Mouse (Mus musculus) cerebellum, adult 8-10 months (tissue): ENCODE measurements at regions not wholly inside any gene's neighbourhood (a gene's known extent, or its start where the extent isn't known, plus 50 kb on each side); places are given as distances from the start of the nearest gene placed in this dataset.
A peak's percentile ranks its signal among the peaks of the same experiment; 100 is the strongest.

Source experiments
- DNase-seq: peaks from one replicate; pipeline ENCODE4 v3.0.0; 2022

DNA sequence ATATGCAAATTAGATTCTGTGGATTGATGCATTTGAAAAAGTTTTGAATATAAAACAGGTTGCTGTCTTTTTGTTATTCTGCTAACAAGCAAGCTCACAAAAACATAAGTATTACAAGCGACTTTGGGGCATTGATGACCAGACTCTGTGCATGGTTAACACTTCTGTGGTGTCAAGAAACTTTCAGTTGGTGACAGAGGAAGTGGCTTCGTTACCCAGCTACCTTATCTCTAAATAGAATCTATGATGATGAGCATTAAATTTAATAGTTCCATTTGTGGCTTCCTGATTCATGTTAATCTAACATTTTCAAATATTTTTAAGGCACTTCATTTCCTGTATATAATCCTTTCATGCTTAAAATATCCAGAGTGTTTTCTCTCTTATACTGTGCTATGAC, 100.8 kb downstream of the Tm2d1 start:
- no peak for DNase-seq

DNA sequence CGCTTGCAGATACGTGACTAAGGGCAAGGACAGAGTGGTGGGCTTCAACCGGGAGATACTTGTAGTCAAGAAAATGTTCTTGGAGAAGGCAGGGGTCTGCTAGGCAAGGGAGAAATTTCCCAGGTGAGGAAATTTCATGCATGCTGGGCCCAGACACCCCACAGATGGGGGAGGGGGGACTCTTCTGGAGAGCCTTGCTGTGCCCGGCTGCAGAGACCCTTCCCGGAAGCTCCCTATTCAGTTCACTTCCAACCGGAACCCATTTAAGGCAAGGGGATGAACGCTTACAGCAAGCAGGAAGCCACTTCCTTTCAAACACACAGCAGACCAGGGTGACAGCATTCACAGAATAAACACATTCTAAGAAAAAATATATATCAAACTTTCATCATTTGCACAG, 124.8 kb downstream of the Tm2d1 start:
- DNase-seq, result no peak

DNA sequence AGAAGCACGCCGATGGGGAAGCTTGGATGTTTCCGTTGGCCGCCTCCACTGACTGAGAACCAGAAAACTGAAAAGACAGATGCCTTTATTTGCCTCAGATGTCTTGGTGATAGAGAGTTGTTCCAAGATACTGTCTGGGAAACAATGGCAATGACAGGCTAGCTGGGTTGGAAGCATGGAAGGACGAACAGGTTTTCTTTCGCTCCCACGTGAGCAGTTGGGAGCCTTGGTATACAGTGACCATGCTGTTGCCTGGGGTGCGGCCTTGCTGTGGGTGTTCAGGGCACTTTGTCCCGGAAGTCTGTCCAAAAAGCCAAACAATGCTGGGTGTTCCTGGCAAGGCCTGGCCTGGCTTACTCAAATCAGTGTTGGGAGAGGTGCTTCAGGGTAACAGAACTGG, 125.4 kb downstream of the Tm2d1 start:
- no peak for DNase-seq

DNA sequence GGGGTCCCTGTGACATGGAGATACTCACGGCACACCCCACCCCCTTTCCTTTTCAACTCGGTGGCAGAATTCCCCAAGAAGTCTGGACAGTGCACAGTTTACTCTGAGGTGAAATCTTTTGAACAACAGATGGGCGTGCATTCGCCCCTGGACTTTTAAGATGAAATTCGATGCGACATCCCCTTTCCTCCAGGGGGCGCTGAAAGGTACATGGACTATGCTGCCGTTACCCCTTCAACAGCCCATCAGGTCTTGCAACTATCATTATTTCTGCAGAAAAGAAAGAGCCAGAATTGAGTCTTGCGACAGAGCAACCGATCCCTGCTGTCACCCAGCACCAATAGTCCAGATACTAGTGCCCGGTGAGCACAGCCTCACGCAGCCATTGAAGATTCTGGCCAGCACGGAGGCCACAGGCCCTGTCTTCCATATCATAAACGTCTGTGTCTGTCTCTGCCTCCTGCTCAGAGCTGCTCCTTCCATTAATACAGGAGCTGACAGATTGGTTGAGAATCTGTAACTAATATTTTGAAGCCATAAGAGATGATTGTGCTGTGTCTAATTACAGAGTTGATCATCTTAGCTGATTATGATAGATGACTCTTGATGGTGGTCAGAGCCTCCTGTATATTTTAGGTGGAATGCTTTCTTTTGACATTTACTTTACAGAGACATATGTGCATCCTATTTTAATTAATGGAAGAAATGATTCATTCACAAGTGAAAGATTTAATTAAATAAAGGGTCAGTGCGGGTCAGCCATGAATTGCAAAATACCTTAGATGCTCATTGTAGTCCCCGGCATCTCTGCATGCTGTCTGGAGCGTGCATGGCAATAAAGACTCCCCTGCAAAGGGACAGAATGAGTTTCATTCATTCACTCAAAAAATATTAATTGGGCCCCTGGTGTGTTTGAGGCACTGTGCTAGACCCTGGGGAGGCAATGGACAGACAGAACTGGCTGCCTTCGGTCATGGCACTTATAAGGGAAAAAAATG, 128.0 kb downstream of the Tm2d1 start:
- DNase-seq, result peak; percentile 5

DNA sequence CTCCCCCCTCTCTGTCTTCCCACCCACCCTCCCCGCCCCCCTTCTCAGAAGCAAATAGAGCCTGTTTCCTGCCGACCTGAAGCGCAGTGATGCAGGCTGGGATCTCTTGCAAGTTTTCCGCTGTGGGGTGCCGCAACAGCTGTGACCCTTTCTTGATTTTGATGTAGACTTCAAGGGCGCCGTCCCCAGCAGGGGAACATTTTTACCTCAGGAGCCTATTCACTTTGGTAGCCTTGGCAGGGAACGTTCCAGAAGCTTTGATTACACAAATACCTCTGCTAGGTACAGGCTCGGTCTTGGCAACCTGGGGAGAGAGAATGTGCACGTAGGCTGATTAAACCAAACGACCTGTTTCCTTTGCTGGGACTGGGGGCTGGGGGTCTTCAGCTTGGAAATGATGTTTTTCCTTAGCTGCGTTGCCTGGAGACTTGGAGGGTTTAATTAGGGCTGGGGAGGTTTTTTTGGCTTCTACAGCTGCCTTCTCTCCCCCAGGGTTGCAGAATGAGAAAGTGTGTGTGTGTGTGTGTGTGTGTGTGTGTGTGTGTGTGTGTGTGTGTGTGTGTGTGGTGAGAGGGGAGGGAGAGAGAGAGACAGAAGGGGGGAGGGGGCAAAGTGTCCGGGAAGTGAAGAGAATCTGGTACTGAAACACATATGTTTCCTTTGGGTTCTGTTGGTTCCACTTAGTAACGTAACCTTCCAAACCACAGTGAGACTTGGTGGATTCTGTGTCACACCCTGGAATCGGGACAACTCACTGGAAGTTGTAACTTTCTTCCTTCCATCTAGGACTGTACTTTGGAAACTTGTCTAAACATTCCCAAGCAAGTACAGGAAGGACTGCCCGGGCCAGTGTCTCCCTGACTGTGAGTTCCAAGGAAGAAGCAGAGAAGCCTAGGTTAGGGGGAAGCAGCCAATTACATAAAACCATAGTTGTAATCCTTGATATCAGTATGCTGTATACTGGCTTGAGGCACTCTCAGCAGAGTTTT, 138.9 kb downstream of the Tm2d1 start:
- DNase-seq, result peak; percentile 4

DNA sequence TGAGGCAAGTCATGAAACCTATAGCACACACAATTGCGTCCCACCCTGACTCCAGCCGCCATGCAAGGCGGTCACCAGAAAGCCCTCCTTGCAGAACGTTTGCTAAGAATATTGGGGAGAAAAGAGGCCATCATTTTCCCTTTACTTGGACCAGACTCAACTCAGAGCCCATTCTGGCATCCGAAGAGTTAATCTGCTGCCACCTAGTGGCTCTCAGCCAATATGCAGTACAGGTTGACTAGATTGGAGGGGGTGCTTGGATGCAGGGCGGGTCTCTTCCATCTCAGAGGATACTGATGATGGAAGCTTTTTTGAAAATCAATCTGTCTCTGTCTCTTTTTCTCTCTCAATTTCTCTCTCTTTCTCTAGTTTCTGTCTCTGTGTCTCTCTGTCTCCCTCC, 139.6 kb downstream of the Tm2d1 start:
- DNase-seq, result peak; percentile 23

DNA sequence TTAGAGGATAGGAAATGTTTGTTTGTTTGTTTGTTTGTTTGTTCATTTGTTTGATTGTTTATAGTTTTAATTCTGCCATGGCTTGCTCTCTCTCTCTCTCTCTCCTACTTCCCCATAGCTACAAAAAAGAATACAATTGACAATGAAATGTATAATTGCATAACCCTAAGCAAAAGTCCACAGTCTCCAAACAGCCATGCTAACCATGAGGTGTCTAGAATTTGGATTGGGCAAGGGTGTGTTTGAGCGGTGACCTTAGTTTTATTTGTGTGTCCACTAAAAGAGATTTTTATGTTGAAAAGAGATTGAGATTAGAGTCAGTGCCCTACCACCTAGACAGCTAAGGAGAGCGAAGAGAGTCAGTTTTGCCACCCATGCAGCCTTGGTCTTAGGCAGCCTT, 141.2 kb downstream of the Tm2d1 start:
- no peak for DNase-seq

DNA sequence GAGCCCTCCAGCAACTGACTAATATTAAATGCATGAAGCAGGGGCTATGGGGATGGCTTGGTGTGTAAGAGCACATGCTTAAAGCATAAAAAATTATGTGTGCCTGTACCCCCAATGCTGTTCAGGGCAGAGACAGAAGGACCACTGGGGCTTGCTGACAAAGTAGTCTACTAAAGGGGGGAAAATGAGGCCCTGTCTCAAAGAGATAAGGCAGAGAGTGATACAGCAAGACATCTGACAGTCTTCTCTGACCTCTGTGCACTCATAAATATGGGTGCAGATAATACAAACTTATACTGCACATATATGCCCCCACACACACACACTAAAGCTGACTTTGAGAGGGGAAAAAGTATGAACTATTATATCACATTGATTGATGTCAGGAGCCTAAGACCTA, 142.8 kb downstream of the Tm2d1 start:
- DNase-seq, result no peak

DNA sequence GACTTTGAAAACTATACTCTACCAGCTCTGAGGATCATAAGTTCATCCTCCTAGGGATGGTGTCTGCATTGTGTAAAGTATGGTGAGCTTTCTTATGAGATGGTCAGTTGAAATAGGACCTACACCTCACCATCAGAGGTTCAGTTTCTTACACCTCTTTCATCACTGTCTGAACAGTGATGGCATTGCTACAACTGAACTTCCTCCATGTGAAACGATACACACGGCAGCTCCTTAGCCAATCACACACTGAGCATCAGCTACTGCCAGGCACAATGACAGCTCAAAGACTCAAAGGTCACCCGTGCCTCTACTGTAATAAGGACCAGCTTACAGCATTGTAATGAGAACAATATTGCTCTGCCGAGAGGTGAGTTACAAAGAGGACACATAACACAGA, 145.0 kb downstream of the Tm2d1 start:
- DNase-seq, result no peak

DNA sequence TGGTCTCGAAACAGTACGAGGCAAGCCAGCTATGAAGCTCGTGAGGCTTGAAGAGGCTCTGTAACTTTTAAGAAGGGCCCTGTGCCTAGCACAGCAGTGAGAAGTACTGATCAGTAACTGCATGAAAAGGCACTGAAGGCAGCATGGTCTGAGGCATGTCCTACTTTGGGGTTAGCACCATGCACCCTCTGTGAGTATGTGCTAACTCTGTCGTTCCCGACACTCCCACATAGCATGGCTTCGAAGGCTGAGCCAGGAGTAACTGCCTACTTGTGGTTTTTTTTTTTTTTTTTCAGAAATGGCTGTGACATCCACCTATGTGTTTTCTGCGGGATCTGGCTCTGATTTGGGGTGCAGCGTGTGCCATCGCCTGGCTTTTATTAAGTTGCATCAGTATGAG, 145.6 kb downstream of the Tm2d1 start:
- no peak for DNase-seq

DNA sequence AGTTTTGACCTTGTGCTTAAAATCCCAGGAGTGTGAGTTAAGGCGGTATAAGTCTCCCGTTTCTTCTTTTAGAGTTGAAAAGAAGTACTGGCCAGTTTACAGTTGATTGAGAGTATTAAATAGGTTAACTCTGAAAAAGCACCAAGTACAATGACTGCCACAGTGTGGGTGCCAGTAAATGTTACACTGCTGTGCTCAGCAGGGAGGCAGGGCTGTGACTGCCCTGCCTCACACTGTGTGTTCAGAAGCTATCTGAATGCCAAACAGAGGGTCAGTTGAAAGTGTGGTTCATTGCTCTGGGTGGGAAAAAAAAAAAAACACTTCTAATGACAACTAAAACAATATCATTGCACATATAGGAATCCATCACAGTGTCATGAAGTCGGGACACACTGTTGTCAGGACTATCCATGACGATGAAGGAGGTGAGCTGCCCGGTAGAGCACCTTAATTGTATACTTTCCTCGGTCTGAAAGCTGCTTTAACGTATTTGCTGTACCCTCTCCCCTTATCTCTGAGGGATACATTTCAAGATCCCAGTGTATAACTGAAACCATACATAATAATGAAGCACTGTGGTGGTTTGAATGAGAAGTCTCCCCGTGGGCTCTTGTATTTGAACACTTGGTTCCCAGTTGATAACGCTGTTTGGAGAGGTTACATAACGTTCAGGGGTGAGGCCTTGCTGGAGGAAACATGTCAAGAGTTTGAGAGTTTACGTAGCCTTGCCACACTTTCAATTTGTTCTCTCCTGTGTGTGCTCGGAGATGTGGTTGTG, 146.9 kb downstream of the Tm2d1 start:
- DNase-seq, result no peak

DNA sequence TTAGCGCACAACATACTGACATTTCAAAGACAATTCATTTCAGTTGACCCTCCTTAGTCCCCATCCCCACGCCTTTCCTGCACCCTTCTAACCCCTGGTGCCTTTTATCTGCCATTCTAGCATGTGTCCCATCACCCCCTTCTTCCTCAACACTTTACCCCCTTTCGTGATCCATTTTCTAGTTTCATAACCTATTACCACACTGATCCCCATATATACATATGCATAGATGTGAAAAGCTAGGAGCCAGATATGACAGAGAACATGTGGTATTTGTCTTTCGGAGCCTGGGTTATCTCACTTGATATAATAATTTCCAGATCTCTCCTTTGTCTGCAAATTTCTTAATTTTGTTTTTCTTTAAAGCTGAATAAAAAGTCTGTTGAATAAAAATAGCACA, 154.9 kb downstream of the Tm2d1 start:
- DNase-seq, result no peak

DNA sequence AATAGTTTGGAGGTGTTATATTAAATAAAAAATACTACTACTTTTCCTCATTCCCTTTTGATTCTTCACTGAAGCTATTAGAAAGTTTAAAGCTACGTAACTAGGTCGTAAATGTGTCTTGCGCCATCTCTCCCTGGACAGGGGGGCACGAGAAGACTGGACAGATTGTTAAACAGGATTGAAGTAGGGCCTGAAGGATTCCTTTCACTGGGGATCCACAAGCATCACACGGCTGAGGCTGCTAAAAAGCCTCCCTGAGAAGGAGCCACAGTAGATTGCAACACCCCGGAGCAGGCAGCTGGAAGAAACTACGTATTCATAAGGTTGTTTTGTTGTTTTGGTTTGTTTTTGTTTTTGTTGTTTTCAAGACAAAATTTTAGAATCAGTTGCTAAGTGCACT, 158.7 kb downstream of the Tm2d1 start:
- no peak for DNase-seq

DNA sequence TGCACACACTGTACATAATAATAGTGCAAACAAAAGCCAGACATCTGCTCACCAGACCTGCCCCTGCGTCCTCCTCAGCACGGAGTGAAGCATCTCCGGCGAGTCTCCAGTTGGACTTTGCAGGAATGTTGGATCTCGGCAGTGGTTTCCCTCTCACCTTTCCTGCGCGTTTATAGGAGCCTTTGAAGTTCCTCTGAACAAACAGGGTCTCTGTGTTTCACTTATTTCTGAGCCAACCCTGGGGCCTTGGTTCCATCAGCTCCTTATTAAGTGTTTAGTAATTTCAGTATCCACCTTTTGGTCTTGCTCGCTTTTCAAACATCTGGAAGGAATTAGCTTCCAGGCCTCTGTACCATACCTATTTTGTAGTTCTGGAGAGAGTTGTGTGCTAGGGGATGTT, 159.7 kb downstream of the Tm2d1 start:
- no peak for DNase-seq

DNA sequence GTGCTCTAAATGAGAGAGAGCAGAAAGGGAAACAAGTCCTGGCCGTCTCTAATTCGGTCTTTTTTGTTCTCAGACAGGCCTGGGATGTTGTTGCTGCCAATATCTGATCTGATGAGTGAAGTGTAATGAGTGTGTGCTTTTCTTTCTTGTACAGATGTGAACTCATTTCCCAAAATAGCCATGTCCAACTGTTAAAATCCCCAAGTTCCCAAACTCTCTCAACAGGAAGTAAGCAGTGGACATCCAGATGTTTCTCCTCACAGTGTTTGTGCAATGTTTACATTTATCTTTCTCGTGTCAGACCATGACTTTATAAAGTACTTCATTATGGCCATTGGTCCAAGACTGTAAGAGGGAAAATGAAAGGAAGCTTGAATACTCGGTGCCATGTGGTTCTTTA, 161.5 kb downstream of the Tm2d1 start:
- DNase-seq, result no peak

DNA sequence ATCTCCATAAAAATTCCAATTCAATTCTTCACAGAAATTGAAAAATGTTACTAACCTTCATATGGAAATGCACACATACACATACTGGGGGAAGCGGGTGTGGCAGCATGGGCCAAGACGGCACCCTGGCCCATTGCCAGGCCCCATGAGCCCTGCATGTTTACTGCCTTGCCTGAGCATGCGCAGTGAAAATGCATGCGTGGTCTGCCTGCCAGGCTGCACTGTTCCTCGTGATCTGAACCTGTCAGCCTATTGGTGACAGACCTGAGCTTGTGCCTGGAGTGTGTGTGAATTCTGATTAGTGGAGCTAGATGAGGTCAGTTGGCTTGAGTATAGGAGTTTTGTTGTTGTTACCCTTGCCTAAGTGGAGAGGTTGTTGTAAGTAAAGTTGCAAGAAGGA, 167.9 kb downstream of the Tm2d1 start:
- no peak for DNase-seq

DNA sequence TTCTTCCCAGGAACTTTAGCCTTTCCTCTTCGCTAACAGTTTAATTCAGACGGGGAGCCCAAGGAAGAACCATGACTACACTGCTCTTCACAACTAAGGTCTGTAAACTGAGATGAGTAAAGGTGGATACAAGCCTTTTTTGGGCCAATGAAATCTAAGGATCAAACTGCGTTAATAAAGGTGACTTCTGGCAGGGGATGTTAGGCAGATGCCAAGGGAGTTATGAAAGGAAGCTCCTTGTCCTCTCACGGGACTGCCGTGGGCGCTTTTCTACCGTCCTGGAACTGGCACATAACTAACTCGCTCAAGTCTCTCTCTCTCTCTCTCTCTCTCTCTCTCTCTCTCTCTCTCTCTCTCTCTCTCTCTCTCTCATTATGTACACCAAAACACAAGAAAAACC, 175.7 kb downstream of the Tm2d1 start:
- no peak for DNase-seq

DNA sequence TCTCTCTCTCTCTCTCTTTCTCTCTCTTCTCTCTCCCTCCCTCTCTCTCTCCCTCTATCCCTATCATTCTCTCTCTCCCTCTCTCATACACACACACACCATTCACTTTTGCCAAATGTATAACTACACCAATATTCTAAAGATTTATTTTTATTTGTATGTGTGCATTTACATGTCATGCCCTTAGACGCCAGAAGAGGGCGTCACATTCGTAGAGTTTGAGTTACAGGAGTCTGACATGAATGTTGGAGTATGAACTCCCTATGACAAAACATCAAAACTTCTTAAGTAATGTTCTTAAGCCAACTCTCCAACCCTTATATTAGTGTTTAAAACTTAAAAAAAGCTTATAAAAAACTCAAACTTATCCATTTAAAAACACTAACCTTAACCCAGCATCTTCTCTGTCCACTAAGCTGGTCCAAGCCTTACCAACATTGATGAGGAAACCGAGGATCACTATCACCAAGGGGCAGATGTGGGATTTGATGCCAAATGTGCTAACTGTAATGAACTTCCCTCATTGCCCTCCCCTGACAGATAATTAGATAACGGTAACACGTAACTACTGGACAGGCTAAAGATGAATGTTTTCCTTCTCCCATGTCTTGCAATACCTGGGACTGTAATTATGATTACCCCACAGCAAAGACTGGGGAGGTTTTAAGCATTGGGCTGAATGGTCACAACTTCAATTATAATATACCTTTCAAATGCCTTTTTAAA, 176.7 kb downstream of the Tm2d1 start:
- DNase-seq, result no peak

DNA sequence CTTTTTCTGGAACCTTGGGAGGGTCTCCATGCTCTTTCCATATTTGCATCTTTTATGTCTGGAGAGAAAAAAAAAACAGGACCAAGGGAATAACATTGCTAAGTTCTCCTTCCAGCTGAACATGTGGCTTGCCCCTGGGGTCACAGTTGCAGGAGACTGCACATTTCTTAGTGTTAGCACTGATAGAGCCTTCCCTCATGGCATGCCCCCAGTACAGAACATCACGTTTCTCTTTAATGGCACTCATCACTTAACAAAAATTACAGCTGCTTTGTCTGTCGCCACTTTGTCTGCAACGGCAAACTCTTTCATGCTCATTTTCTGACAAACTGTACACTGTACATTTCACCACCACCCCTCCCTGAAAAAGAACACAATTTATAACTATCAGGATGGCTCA, 180.0 kb downstream of the Tm2d1 start:
- no peak for DNase-seq

DNA sequence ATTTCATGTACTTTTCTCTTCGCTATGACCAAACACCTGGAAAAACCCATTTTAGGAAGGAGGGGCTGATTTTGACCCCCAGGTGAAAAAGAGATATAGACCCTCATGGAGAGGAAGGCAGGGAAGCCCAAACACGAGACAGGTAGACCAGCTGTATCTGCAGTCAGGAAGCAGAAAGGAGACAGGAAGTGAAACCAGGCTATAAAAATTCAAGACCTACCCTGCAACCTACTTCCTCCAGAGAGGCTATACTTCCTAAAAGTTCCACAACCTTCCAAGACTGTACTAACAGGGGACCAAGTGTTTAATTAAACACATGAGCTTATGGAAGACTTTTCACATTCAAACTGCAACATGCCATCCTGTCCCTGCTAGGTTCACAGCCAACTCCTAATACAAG, 180.9 kb downstream of the Tm2d1 start:
- DNase-seq, result no peak

DNA sequence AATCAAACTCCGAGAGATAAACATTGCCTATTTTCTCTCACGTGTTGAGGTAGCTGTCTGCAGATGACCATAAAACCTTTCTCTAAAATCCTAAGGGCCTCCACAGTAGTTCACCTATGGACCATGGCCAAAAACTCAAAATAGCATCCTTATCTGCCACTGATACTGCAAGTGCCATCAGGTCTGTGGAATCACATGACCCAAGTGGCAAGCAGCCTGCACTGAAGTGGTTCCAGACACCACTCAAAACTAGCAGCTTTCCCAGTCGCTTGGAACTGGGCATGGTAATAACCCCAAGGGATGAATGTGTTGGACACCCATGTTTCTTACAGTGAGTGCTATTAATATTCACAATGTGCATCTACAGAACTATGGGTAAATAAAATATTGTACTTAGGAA, 182.0 kb downstream of the Tm2d1 start:
- DNase-seq, result peak; percentile 4

DNA sequence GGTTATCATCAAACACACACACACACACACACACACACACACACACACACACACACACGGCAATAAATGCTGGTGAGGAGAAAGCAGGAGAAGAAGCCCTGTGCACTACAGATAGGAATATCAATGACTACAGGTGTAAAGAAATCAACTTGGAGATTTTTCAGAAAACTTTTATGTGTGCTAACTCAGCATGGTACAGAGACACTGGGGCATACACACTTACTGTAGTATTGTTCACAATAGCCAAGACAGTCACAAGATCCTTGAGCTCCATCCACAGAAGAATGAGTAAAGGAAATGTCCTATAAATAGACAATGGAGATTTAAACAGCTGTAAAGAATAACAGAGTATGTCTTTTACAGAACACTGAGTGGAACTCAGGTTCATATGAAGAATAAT, 182.4 kb downstream of the Tm2d1 start:
- DNase-seq, result no peak
